Mouse (Mus musculus): ENCODE data around the gene Gm20388. TPM values are rescaled to one million over a fixed set of nuclear protein-coding genes. Genes with fewer than 3 reads are reported as not detected.

The Gm20388 gene
- total and polyA plus RNA-seq, 3 experiments: 0.02 to 0.05 TPM; not detected in 1

- Histone ChIP-seq H3K4me1 (ENCODE audit: insufficient read depth, low read depth, low read length) (peaks cover 100% of the 10 kb centered on the region), H3K27me3 (ENCODE audit: insufficient read depth, low read length) (no peaks in the 10 kb centered on the region), H3K4me3 (ENCODE audit: low read depth, low read length) (peak overlapping the region; percentile 67; the same call in 1 of the 2 replicates), H3K36me3 (replicated peaks) (peaks cover 98% of the 10 kb centered on the region), H3K9me3 (replicated peaks) (no peaks in the 10 kb centered on the region)
- ATAC-seq (ENCODE audit: extremely low read depth, insufficient number of reproducible peaks, low FRiP score, poor library complexity, severe bottlenecking) (no peak), DNase-seq (ENCODE audit: low spot score) (no peak)
- no peak for TF ChIP-seq POLR2AphosphoS5 (IDR thresholded peaks at IDR 0.05; ENCODE audit: insufficient replicate concordance, low read depth, low read length)
- no peak for TF ChIP-seq GATA1 (IDR thresholded peaks at IDR 0.05; ENCODE audit: borderline replicate concordance, low read length)
- TF ChIP-seq TAL1 (conservative IDR thresholded peaks at IDR 0.05; ENCODE audit: low read depth, low read length): no peak
- TF ChIP-seq GATA2 (IDR thresholded peaks at IDR 0.05; ENCODE audit: borderline replicate concordance, low read depth, low read length): no peak
- no peak for TF ChIP-seq CTCF (IDR thresholded peaks at IDR 0.05; ENCODE audit: low read depth, low read length)
Observed at GRCm38 (mm10) chr8:122291075-122291474, 2380.4 kb downstream of the Gm20388 start.

GRCm38 (mm10) chr8:122291549-122291948 lies 2380.9 kb downstream of the Gm20388 start:
- Histone ChIP-seq H3K36me3 (replicated peaks) (peaks cover 98% of the 10 kb centered on the region), H3K4me1 (ENCODE audit: insufficient read depth, low read depth, low read length) (peaks cover 100% of the 10 kb centered on the region), H3K4me3 (ENCODE audit: low read depth, low read length) (peak overlapping the region; percentile 64; the same call in 1 of the 2 replicates), H3K27me3 (ENCODE audit: insufficient read depth, low read length) (no peaks in the 10 kb centered on the region), H3K9me3 (replicated peaks) (no peaks in the 10 kb centered on the region)
- ATAC-seq (ENCODE audit: extremely low read depth, insufficient number of reproducible peaks, low FRiP score, poor library complexity, severe bottlenecking) (no peak), DNase-seq (ENCODE audit: low spot score) (no peak)
- TF ChIP-seq GATA2 (IDR thresholded peaks at IDR 0.05; ENCODE audit: borderline replicate concordance, low read depth, low read length) (no peak), POLR2AphosphoS5 (IDR thresholded peaks at IDR 0.05; ENCODE audit: insufficient replicate concordance, low read depth, low read length) (peak; percentile 56; the same call in 1 of the 2 replicates)

GRCm38 (mm10) chr8:122293484-122293883 lies 2382.8 kb downstream of the Gm20388 start:
- DNase-seq (ENCODE audit: low spot score): no peak
- TF ChIP-seq GATA1 (IDR thresholded peaks at IDR 0.05; ENCODE audit: borderline replicate concordance, low read length): no peak
- TF ChIP-seq CTCF (IDR thresholded peaks at IDR 0.05; ENCODE audit: low read depth, low read length): no peak
- TF ChIP-seq GATA2 (IDR thresholded peaks at IDR 0.05; ENCODE audit: borderline replicate concordance, low read depth, low read length): no peak
- TF ChIP-seq TAL1 (conservative IDR thresholded peaks at IDR 0.05; ENCODE audit: low read depth, low read length): no peak; the same call in 1 of the 2 replicates
- no peak for TF ChIP-seq POLR2AphosphoS5 (IDR thresholded peaks at IDR 0.05; ENCODE audit: insufficient replicate concordance, low read depth, low read length)
- peak overlapping the region; percentile 64; the same call in 1 of the 2 replicates for H3K4me3 ChIP-seq (ENCODE audit: low read depth, low read length)
- H3K36me3 ChIP-seq (replicated peaks): peaks cover 98% of the 10 kb centered on the region
- no peak for ATAC-seq (ENCODE audit: extremely low read depth, insufficient number of reproducible peaks, low FRiP score, poor library complexity, severe bottlenecking)
- no peaks in the 10 kb centered on the region for H3K27me3 ChIP-seq (ENCODE audit: insufficient read depth, low read length)
- peaks cover 100% of the 10 kb centered on the region for H3K4me1 ChIP-seq (ENCODE audit: insufficient read depth, low read depth, low read length)
- H3K9me3 ChIP-seq (replicated peaks): no peaks in the 10 kb centered on the region

- no peak for TF ChIP-seq GATA2 (IDR thresholded peaks at IDR 0.05; ENCODE audit: borderline replicate concordance, low read depth, low read length)
- no peak for TF ChIP-seq CTCF (IDR thresholded peaks at IDR 0.05; ENCODE audit: low read depth, low read length)
- no peak for TF ChIP-seq GATA1 (IDR thresholded peaks at IDR 0.05; ENCODE audit: borderline replicate concordance, low read length)
- no peak for TF ChIP-seq TAL1 (conservative IDR thresholded peaks at IDR 0.05; ENCODE audit: low read depth, low read length)
- no peak for TF ChIP-seq POLR2AphosphoS5 (IDR thresholded peaks at IDR 0.05; ENCODE audit: insufficient replicate concordance, low read depth, low read length)
- peak overlapping the region; percentile 64; the same call in 1 of the 2 replicates for H3K4me3 ChIP-seq (ENCODE audit: low read depth, low read length)
- ATAC-seq (ENCODE audit: extremely low read depth, insufficient number of reproducible peaks, low FRiP score, poor library complexity, severe bottlenecking): peak; percentile 78
Observed at GRCm38 (mm10) chr8:122294273-122294683, 2383.6 kb downstream of the Gm20388 start.

GRCm38 (mm10) chr8:122295389-122295788 lies 2384.7 kb downstream of the Gm20388 start:
- peaks cover 100% of the 10 kb centered on the region for H3K4me1 ChIP-seq (ENCODE audit: insufficient read depth, low read depth, low read length)
- H3K9me3 ChIP-seq (replicated peaks): no peaks in the 10 kb centered on the region
- ATAC-seq (ENCODE audit: extremely low read depth, insufficient number of reproducible peaks, low FRiP score, poor library complexity, severe bottlenecking): no peak
- DNase-seq (ENCODE audit: low spot score): no peak
- TF ChIP-seq POLR2AphosphoS5 (IDR thresholded peaks at IDR 0.05; ENCODE audit: insufficient replicate concordance, low read depth, low read length): no peak
- TF ChIP-seq GATA2 (IDR thresholded peaks at IDR 0.05; ENCODE audit: borderline replicate concordance, low read depth, low read length): no peak
- no peaks in the 10 kb centered on the region for H3K27me3 ChIP-seq (ENCODE audit: insufficient read depth, low read length)
- H3K4me3 ChIP-seq (ENCODE audit: low read depth, low read length): peak overlapping the region; percentile 64; the same call in 1 of the 2 replicates
- H3K36me3 ChIP-seq (replicated peaks): peaks cover 98% of the 10 kb centered on the region

More at GRCm38 (mm10) chr8:122294273-122294683, 2383.6 kb downstream of the Gm20388 start:
- Histone ChIP-seq H3K9me3 (replicated peaks) (no peaks in the 10 kb centered on the region), H3K36me3 (replicated peaks) (peaks cover 98% of the 10 kb centered on the region), H3K4me1 (ENCODE audit: insufficient read depth, low read depth, low read length) (peaks cover 100% of the 10 kb centered on the region), H3K27me3 (ENCODE audit: insufficient read depth, low read length) (no peaks in the 10 kb centered on the region)
- DNase-seq (ENCODE audit: low spot score): peak; percentile 73

- Histone ChIP-seq H3K9me3 (replicated peaks) (no peaks in the 10 kb centered on the region), H3K4me3 (ENCODE audit: low read depth, low read length) (peak overlapping the region; percentile 64; the same call in 1 of the 2 replicates), H3K36me3 (replicated peaks) (peaks cover 98% of the 10 kb centered on the region), H3K27me3 (ENCODE audit: insufficient read depth, low read length) (peaks cover 5% of the 10 kb centered on the region; the same call in 1 of the 2 replicates), H3K4me1 (ENCODE audit: insufficient read depth, low read depth, low read length) (peaks cover 100% of the 10 kb centered on the region)
- ATAC-seq (ENCODE audit: extremely low read depth, insufficient number of reproducible peaks, low FRiP score, poor library complexity, severe bottlenecking): no peak
- DNase-seq (ENCODE audit: low spot score): no peak
- TF ChIP-seq POLR2AphosphoS5 (IDR thresholded peaks at IDR 0.05; ENCODE audit: insufficient replicate concordance, low read depth, low read length) (0 out of 2 replicates have a peak, but pooled peaks have one; percentile 50), GATA1 (IDR thresholded peaks at IDR 0.05; ENCODE audit: borderline replicate concordance, low read length) (no peak)
Observed at GRCm38 (mm10) chr8:122296173-122297001, 2385.7 kb downstream of the Gm20388 start.

Measured in G1E (cell line).